Mouse (Mus musculus) embryo, embryonic 11 days (tissue): ENCODE data around the gene Gm44503.

Source experiments
- DNase-seq: peaks from one replicate; pipeline ENCODE4 v3.0.0-alpha.2; 2015

Gene Gm44503

DNA sequence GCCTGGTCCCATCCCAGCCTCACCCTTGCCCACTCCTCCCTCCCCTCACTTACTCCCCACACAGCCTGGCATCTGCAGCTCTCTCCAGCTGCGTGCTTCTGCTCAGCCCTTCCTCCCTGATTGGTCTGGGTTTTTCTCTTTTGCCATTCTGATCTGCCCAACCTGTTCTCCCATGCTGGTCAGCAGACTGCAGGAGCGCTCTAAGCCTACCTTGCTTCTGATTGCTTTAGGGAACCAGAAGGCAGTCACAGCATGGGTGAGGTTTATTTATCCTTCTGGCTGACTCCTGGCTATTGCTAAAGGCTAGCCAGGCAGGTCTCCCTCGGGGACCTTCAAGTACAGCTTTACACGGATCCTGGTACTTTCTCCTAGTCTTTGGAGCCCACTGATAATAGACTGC, 72.8 kb downstream of the Gm44503 start:
- no peak for DNase-seq

DNA sequence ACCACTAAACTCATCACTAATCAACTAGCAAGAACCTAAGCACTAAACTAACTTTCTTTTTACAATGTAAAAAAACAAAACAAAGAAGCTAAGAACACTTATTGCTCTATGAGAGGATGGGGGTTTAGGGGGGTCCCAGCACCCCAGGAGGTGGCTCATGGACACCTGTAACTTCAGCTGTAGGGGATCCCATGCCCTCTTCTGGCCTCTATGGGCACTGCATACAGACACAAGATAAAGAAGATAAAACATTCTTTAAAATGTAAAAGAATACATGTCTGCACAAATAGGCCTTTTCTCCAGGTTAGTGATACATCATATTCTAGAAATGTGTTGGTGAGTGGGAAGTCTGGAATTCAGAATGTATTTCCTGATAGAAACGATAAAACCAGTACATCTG, 74.8 kb downstream of the Gm44503 start:
- DNase-seq, result no peak

DNA sequence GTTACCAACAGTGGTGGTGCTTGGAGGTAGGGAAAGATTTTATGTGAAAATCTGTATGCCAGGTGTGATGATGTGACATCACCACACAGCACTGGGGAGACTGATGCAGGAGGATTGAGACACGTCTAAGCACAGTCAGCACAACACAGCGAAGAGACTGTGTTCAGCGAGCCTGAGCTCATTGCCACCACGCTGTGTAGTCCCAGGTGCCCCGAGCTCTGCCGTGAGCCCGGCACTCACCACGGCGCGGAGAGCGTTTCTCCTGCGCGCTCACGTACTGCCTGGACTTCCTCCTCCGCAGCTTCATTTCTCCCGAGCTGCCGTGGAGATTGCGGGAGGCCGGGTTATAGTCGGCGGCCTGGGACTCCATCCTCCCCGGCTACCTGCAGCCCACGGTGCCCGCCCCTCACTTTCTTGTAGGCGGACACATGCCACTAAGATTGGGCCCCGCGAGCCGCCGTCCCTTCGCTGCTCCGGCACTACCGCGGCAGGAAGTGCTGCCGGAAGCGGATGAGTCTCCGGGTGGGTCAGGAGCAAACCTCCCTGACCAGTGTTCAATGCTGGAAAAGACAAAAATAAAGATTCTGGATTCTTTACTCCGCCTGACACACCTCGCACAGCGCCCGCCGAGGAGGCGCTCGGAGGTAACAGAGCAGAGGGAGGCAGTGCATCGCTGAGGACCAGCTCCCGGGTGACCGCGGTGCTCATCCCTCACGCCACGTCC, 80.7 kb downstream of the Gm44503 start:
- DNase-seq, result peak; percentile 94

DNA sequence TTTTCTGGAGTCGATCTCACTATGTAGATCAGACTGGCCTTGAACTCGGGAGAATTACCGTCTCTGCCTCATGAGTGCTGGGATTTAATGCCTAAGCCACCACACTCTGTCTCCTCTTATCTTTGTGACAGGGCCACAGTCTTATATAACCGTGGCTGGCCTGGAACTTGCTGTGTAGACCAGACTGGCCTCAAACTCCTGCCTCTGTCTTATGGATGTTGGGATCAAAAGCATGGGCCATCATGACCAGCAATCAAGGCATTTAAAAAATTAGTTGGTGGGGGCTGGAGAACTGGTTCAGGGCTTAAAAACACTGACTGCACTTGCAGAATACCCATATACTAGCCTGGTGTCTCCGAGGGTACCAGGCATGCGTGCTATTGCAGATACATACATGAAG, 81.4 kb downstream of the Gm44503 start, which contains the start of gene Pigb:
TSS of gene Pigb (minus strand) at position 299 of the 400 bp plus-strand sequence.
- no peak for DNase-seq

DNA sequence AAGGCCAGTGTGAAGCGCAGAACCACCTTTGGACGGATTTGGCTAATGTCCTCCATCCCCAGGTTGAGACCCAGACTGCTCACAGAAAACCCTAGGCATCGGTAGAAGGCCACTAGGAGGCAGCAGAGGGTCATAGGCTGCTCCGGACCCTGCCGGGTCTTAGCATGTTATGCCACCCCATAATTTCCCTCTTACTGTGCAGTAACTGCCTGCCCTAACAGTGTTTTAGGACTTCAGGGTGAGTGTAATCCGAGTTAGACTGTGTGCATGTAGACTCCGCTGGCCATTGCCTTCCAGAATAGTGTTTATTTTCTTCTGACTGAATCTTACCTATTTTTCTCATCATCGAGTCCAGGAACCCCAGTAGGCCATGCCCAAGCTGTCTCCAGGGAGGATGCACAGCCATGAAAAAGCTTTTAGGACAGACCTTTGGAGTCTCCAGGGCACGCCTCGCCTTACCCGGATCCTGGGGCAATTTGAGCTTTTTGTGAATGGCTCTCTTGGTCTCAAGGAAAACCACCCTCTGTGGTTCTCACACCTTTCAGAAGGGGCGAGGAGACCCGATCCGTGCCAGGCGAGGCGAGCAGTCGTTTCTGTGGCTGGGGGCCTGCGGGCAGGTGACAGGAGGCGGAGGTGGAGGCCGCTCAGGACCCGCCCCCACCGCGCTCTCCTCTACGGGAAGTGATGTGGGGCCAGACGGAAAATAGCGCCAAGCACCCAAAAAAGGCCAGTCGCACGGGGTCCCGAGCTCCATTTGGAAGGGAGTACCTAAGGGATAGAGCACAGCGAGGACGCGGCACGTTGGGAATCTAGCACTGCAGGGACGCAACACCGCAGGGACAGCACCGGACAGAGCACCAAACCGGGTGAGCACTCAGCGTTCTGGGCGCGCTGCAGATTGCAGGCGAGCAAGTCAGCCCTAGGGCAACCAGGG, 85.8 kb downstream of the Gm44503 start, which contains the start of gene Rab27a:
TSS of gene Rab27a (plus strand) at position 709 of the 934 bp plus-strand sequence.
- peak; percentile 90 for DNase-seq

DNA sequence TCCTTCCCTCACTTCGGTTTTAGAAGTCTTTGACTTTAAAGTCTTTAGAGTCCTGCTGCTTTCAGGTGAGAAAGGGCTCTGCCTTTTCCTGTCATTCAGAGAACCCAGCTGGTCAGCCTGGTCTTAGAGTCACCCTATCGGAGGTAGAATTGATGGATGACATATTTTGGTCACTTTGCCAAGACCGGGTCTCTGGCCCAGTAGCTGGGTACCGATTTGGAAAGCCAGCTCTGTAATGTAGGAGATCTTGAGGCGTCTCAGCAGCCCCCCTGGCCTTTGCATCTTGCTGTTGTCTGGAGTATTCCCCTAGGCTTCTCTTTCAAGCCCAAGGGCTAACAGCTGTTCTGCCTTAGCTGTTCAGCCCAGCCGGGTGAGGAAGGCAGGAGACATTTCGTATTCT, 86.6 kb downstream of the Gm44503 start:
- peak; percentile 48 for DNase-seq

DNA sequence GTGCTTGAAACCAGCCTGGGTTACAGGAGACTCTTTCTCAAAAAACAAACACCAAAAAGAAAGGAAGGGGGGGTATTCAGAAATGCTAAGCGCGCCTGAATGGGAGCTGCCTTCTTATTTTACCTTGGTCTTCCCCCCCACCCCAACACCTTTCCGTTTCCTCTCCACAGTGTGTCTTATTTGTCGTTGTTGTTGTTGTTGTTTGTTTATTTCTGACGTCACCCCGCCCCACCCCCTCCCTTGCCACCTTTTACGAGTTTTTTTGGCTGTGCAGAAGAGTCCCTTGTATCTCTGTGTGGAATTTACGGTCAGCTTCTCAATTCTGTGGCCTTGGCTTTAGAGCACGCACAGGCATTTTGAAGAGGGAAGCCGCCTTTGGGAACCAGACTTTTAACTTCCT, 87.1 kb downstream of the Gm44503 start:
- DNase-seq, result no peak

DNA sequence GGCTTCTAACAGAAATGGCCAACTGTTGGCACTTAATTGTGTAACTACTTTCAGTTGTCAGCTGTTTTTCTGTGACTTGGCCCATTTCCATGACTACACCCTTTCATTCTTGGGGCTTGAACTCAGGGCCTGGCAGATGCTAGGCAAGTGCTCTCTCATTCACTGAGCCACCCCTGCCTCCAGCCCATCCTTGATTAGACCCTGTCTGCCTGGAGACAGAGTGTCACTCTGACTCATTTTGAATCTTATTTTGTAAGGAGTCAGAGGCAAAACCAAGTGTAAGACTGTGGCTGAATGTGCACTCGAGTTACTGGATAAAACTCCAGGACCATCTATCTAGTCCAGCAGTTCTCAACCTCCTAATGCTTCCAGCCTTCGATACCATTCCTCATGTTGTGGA, 89.3 kb downstream of the Gm44503 start:
- no peak for DNase-seq

DNA sequence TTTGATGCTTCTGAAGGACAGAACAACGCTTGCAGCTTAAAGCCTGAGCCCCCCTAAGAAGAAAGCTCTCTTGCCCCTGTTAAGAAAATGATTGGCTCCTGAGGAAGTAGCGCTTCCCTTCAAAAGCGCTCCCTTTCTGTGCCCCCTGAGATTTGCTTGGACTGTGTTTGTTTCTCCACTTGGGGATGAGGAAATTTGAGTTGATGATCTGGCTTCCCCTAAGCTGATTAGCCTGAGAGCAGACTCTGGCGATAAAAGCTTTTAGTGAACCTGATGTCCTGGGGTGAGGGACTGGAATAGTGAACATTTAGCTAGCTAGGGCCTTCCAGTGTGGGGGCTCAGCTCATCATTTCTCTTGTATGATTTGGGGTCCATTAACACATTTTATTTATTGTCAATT, 90.3 kb downstream of the Gm44503 start:
- peak; percentile 17 for DNase-seq

DNA sequence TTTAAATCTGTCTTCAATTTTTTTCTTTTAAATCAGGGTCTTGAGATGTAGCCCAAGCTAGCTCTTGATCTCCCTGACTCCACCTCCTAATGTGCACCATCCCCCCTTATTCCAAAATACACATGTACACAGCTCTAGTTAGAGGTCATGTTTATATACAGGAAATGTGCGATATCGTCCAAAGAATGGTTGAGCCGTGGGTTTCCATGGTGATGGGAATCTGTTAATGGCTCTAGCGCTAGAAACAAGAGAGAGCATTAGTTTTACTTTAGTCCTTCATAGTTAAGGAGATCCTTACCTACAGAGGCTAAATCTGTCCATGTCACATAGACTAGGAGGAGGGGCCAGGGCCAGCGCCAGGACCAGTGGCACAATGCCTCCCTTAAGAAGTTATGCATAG, 91.2 kb downstream of the Gm44503 start:
- no peak for DNase-seq

DNA sequence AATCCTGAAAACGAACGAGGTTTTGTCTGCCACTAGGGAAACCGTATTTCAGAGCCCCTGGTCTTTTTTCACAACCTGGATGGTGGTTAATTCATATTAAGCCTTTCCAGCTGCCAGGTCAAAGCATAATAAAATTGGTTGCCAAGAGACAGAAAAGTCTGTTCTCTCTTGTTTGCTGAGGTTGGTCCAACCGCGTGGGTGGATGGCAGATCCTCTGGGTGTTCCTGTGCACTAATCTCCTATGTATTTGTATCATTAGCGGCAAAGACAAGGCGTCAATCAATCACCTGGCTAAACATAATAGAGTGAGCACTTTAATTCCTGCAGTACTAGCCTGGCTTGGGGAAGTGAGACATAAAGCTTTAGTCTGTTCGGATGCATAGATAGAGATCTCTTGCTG, 92.0 kb downstream of the Gm44503 start:
- no peak for DNase-seq

DNA sequence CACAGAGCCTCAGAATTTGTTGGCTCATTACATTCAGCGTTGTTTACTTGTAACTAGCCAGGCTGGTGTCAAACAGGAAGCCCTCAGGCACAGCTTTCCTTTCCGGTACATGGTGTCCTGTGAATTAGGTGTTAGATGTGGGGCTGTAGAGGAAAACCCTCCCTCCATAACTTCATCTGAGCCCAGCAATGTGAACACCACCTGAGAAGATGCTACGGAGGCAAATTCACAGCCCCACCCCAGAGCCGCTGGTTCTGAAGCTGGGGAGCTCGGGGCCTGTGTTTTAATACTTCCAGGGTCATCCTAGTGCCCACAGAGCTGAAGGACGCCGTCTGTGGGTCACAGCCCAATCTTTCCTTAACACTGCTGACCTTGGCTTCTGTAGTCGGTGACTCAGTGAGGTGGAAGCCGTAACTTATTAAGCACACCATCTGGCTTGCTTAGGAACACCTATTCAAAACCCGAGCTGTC, 96.8 kb downstream of the Gm44503 start:
- no peak for DNase-seq

DNA sequence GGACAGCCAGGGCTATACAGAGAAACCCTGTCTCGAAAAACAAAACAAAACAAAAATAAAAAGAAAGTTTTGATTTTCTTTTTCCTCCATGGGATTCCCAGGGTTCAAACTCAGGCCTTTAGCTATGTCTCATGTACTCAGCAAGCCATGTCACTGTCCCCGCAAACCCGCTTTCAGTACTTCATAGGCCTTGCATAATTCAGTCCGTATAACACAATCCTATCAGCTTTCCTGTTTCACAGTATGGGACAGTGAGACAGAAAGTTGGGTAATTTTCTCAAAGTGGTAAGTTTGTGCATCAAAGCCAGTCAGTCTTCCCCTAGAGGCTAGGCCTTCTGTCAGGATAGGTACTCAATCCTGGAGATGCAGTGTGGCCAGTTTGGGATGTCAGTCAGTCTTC, 100.6 kb downstream of the Gm44503 start:
- DNase-seq, result no peak

DNA sequence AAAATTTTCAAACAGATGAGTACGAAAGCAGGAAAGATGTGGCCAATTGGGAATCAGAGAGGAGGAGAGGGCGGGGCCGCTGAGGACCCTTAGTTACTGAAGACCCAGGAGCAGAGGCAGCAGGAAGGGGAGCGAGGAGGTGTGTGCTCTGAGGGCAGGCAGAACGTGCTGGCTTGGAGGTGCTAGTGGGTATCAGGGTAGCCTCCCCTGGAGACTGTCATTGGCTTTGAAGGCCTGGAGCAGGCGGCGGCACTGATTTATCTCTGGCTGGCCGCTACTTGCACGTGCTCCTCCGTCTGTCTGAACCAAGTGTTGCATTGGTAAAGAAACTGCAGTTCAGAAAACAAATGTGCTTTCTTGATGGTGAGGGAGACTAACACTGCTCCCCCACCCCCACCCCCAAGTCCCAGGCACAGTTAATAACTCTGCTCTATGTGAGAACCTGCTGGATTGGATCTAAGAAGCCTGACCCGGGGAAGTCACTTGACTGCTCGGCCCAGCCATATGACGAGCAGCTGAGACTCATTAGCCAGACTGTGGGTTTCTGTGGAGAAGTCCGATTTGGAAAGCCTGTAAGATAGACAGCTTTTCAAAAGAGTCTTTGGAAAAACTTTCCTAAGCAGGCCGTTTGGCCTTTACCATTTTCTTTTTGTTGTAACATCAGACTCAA, 105.1 kb downstream of the Gm44503 start:
- peak; percentile 60 for DNase-seq
